Mouse (Mus musculus): ENCODE data around the gene Hmcn2.

GRCm38 (mm10) chr2:31348373-31348772, 34.2 kb downstream of the Hmcn2 start:
- TF ChIP-seq CTCF (IDR thresholded peaks at IDR 0.05; ENCODE audit: low read depth) (no peak), EP300 (IDR thresholded peaks at IDR 0.05; ENCODE audit: low read depth) (no peak)

Data from liver, postnatal 0 days (tissue).